Mouse (Mus musculus): ENCODE data around the gene Armc5.

- TF ChIP-seq POLR2A (IDR thresholded peaks at IDR 0.05; ENCODE audit: borderline replicate concordance, low read depth, low read length), result no peak
- TF ChIP-seq CTCF (IDR thresholded peaks at IDR 0.05; ENCODE audit: low read depth, low read length), result no peak
These were observed 11.2 kb downstream of the Armc5 start for GRCm38 (mm10) chr7:128248081-128249042.
